Mouse (Mus musculus) frontal cortex, postnatal 10 days (tissue): Measurements from ENCODE around the gene Mob3b.

Source experiments
- DNase-seq, 2 experiments: peaks; one replicate each; pipeline ENCODE4 v3.0.0; 2022; ENCODE audit warnings: low spot score in 2 of 2, mixed read lengths in 1 of 2

Mob3b gene

GRCm38 (mm10) chr4:35005068-35005769 is 152.1 kb downstream of the Mob3b start:
- DNase-seq, result no peak

GRCm38 (mm10) chr4:35004473-35004872 is 152.8 kb downstream of the Mob3b start:
- DNase-seq, result no peak

GRCm38 (mm10) chr4:35003550-35004326 is 153.5 kb downstream of the Mob3b start:
- DNase-seq, result no peak

- no peak for DNase-seq
Observed at GRCm38 (mm10) chr4:34996616-34997015, 160.7 kb downstream of the Mob3b start.

GRCm38 (mm10) chr4:34993639-34993975 is 163.7 kb downstream of the Mob3b start:
- DNase-seq, result no peak

GRCm38 (mm10) chr4:34992866-34993638 is 164.2 kb downstream of the Mob3b start:
- peak in 1 of 2 experiments; percentile 31 for DNase-seq

- no peak for DNase-seq
Observed at GRCm38 (mm10) chr4:34991891-34992865, 165.1 kb downstream of the Mob3b start.

GRCm38 (mm10) chr4:34991116-34991515 is 166.2 kb downstream of the Mob3b start:
- no peak for DNase-seq

GRCm38 (mm10) chr4:34990659-34991058 is 166.6 kb downstream of the Mob3b start:
- no peak for DNase-seq

GRCm38 (mm10) chr4:34987568-34987967 is 169.7 kb downstream of the Mob3b start:
- no peak for DNase-seq

GRCm38 (mm10) chr4:34987109-34987508 is 170.2 kb downstream of the Mob3b start:
- no peak for DNase-seq

- no peak for DNase-seq
Observed at GRCm38 (mm10) chr4:34986647-34987046, 170.6 kb downstream of the Mob3b start.

- no peak for DNase-seq
Observed at GRCm38 (mm10) chr4:34984377-34984776, 172.9 kb downstream of the Mob3b start.

- no peak for DNase-seq
Observed at GRCm38 (mm10) chr4:34983511-34983910, 173.8 kb downstream of the Mob3b start.

- DNase-seq, result no peak
Observed at GRCm38 (mm10) chr4:34981301-34982172, 175.7 kb downstream of the Mob3b start.

- no peak for DNase-seq
Observed at GRCm38 (mm10) chr4:34980461-34981039, 176.7 kb downstream of the Mob3b start.

- no peak for DNase-seq
Observed at GRCm38 (mm10) chr4:34976916-34977702, 180.2 kb downstream of the Mob3b start.

- DNase-seq, result no peak
Observed at GRCm38 (mm10) chr4:34976331-34976778, 180.9 kb downstream of the Mob3b start.

- DNase-seq, result no peak
Observed at GRCm38 (mm10) chr4:34974795-34975194, 182.5 kb downstream of the Mob3b start.
